Mouse (Mus musculus) gastrocnemius, adult 2 months (tissue): ENCODE measurements around the gene Ccdc14. TPM values are rescaled to one million over a fixed set of nuclear protein-coding genes. Genes with fewer than 3 reads are reported as not detected.

ENCODE experiments used
- DNase-seq: peaks from one replicate; pipeline ENCODE4 v3.0.0; 2022
- H3K27ac ChIP-seq: fragments of 200-600 bp; 2 replicates; pipeline ENCODE4 v1.8.1; 2022; ENCODE audit warnings: mild to moderate bottlenecking
- H3K4me3 ChIP-seq: fragments of 200-600 bp; 2 replicates; pipeline ENCODE4 v1.8.1; 2022; ENCODE audit warnings: mild to moderate bottlenecking, moderate library complexity
- CTCF ChIP-seq: fragments of 200-600 bp; IDR thresholded peaks from 2 replicates; pipeline ENCODE4 v1.8.1; 2022; ENCODE audit warnings: antibody characterized with exemption, mild to moderate bottlenecking, moderate library complexity
- intact Hi-C: fragments of 180-260 bp; cut with DNase I; formaldehyde crosslinking; loops from one replicate; pipeline ENCODE4 v1.15.1; 2025
- total RNA-seq, 2 experiments: library from RNA; stranded (reverse); gene quantifications; 2 replicates each; pipeline ENCODE4 v1.2.3; 2021

Ccdc14 gene
- total RNA-seq, 2 experiments from 2014 or later, result 2.1 to 2.5 TPM

GRCm38 (mm10) chr16:34729371-34729770 lies 39.0 kb downstream of the Ccdc14 start:
- Histone ChIP-seq H3K4me3 (no peak overlapping the region), H3K27ac (no peak overlapping the region)
- no peak for DNase-seq
- TF ChIP-seq CTCF, result no peak
- intact Hi-C loops, result no loop called here

GRCm38 (mm10) chr16:34738656-34739233 lies 48.3 kb downstream of the Ccdc14 start:
- intact Hi-C loops, result no loop called here
- Histone ChIP-seq H3K4me3 (no peak overlapping the region), H3K27ac (no peak overlapping the region)
- DNase-seq, result no peak
- TF ChIP-seq CTCF, result no peak

- DNase-seq, result no peak
- Histone ChIP-seq H3K4me3 (no peak overlapping the region), H3K27ac (no peak overlapping the region)
- TF ChIP-seq CTCF, result no peak
- intact Hi-C loops, result loop anchor here (10.0 kb wide), 1 partner anchor 222 kb away; no protein-coding TSS in a partner anchor
These were observed 52.5 kb downstream of the Ccdc14 start for GRCm38 (mm10) chr16:34742930-34743329.

GRCm38 (mm10) chr16:34745065-34745585 lies 54.7 kb downstream of the Ccdc14 start, which contains the start of gene Mylk:
Gene Mylk (plus strand): TSS chr16:34745210.
- intact Hi-C loops, result loop anchor here (10.0 kb wide), 1 partner anchor 220 kb away; no protein-coding TSS in a partner anchor
- peak within 1 kb of the TSS; percentile 48 for H3K27ac ChIP-seq
- peak within 1 kb of the TSS; percentile 69 for H3K4me3 ChIP-seq
- peak; percentile 92 for DNase-seq
- TF ChIP-seq CTCF, result no peak; the same call in 1 of the 2 replicates

GRCm38 (mm10) chr16:34748081-34748720 lies 57.8 kb downstream of the Ccdc14 start:
- no peak overlapping the region for H3K27ac ChIP-seq
- DNase-seq, result no peak
- intact Hi-C loops, result loop anchor here (10.0 kb wide), 1 partner anchor 217 kb away; no protein-coding TSS in a partner anchor
- TF ChIP-seq CTCF, result no peak
- H3K4me3 ChIP-seq, result no peak overlapping the region

GRCm38 (mm10) chr16:34749536-34749935 lies 59.1 kb downstream of the Ccdc14 start:
- DNase-seq, result no peak
- H3K27ac ChIP-seq, result no peak overlapping the region
- no peak overlapping the region for H3K4me3 ChIP-seq
- TF ChIP-seq CTCF, result no peak
- intact Hi-C loops, result loop anchor here (10.0 kb wide), 1 partner anchor 215 kb away; no protein-coding TSS in a partner anchor

- Histone ChIP-seq H3K27ac (no peak overlapping the region), H3K4me3 (no peak overlapping the region)
- TF ChIP-seq CTCF, result no peak
- DNase-seq, result no peak
- intact Hi-C loops, result no loop called here
These were observed 61.6 kb downstream of the Ccdc14 start for GRCm38 (mm10) chr16:34752026-34752425.

GRCm38 (mm10) chr16:34752977-34753376 lies 62.6 kb downstream of the Ccdc14 start:
- intact Hi-C loops, result no loop called here
- H3K4me3 ChIP-seq, result no peak overlapping the region
- no peak overlapping the region for H3K27ac ChIP-seq
- DNase-seq, result no peak
- TF ChIP-seq CTCF, result no peak

GRCm38 (mm10) chr16:34756991-34757390 lies 66.6 kb downstream of the Ccdc14 start:
- DNase-seq, result no peak
- no peak for TF ChIP-seq CTCF
- Histone ChIP-seq H3K27ac (no peak overlapping the region), H3K4me3 (no peak overlapping the region)
- intact Hi-C loops, result no loop called here

- Histone ChIP-seq H3K4me3 (no peak overlapping the region), H3K27ac (no peak overlapping the region)
- DNase-seq, result no peak
- intact Hi-C loops, result no loop called here
- no peak for TF ChIP-seq CTCF
These were observed 67.8 kb downstream of the Ccdc14 start for GRCm38 (mm10) chr16:34758205-34758604.

GRCm38 (mm10) chr16:34763959-34764591 lies 73.7 kb downstream of the Ccdc14 start:
- TF ChIP-seq CTCF, result no peak
- no peak for DNase-seq
- Histone ChIP-seq H3K27ac (no peak overlapping the region), H3K4me3 (no peak overlapping the region)
- intact Hi-C loops, result no loop called here

GRCm38 (mm10) chr16:34765666-34766065 lies 75.2 kb downstream of the Ccdc14 start:
- no peak overlapping the region for H3K4me3 ChIP-seq
- H3K27ac ChIP-seq, result no peak overlapping the region
- no peak for TF ChIP-seq CTCF
- intact Hi-C loops, result no loop called here
- DNase-seq, result no peak

GRCm38 (mm10) chr16:34766193-34766592 lies 75.8 kb downstream of the Ccdc14 start:
- intact Hi-C loops, result no loop called here
- Histone ChIP-seq H3K27ac (no peak overlapping the region), H3K4me3 (no peak overlapping the region)
- DNase-seq, result no peak
- TF ChIP-seq CTCF, result no peak
